Mouse (Mus musculus): ENCODE measurements around the gene Cyp2g1. TPM values are rescaled to one million over a fixed set of nuclear protein-coding genes. Genes with fewer than 3 reads are reported as not detected.
A peak's percentile ranks its signal among the peaks of the same experiment; 100 is the strongest.
"Not testable (repeated sequence)": the region's sequence is repeated elsewhere in the genome, so short reads cannot be mapped to it uniquely, and the experiment has no call there.

The Cyp2g1 gene
- polyA plus RNA-seq, 1 experiment from 2014 or later, result not detected

- Histone ChIP-seq H3K27ac (ENCODE audit: low read length) (no peak overlapping the region), H3K4me2 (ENCODE audit: low read depth, low read length) (no peak overlapping the region), H3K4me1 (ENCODE audit: control insufficient read depth, insufficient read depth, low read length) (no peaks in the 10 kb centered on the region; the same call in 1 of the 2 replicates), H3K9ac (ENCODE audit: low read depth, low read length) (no peak overlapping the region), H3K27me3 (replicated peaks; ENCODE audit: control insufficient read depth, insufficient read depth, low read length) (no peaks in the 10 kb centered on the region), H3K4me3 (ENCODE audit: low read length) (no peak overlapping the region), H3K9me3 (ENCODE audit: control insufficient read depth, low read length) (no peaks in the 10 kb centered on the region), H3K36me3 (ENCODE audit: control insufficient read depth, insufficient read depth, low read length) (no peaks in the 10 kb centered on the region)
- 26% methylated on average over 8 of the region's 8 CpGs for WGBS
- peak; percentile 27 for ATAC-seq
Observed at GRCm38 (mm10) chr7:26780998-26781766, 27.5 kb upstream of the Cyp2g1 start.

GRCm38 (mm10) chr7:26781767-26782131, 26.9 kb upstream of the Cyp2g1 start:
- no peak overlapping the region for H3K27ac ChIP-seq (ENCODE audit: low read length)
- ATAC-seq, result peak; percentile 71

GRCm38 (mm10) chr7:26783163-26783562, 25.5 kb upstream of the Cyp2g1 start:
- H3K36me3 ChIP-seq (ENCODE audit: control insufficient read depth, insufficient read depth, low read length), result no peaks in the 10 kb centered on the region
- no peaks in the 10 kb centered on the region for H3K9me3 ChIP-seq (ENCODE audit: control insufficient read depth, low read length)
- no peaks in the 10 kb centered on the region; the same call in 1 of the 2 replicates for H3K4me1 ChIP-seq (ENCODE audit: control insufficient read depth, insufficient read depth, low read length)
- 43% methylated on average over 5 of the region's 5 CpGs for WGBS
- no peaks in the 10 kb centered on the region for H3K27me3 ChIP-seq (replicated peaks; ENCODE audit: control insufficient read depth, insufficient read depth, low read length)
- H3K27ac ChIP-seq (ENCODE audit: low read length), result no peak overlapping the region
- peak; percentile 82 for ATAC-seq
- no peak overlapping the region for H3K4me2 ChIP-seq (ENCODE audit: low read depth, low read length)
- H3K9ac ChIP-seq (ENCODE audit: low read depth, low read length), result no peak overlapping the region
- no peak overlapping the region for H3K4me3 ChIP-seq (ENCODE audit: low read length)

More at GRCm38 (mm10) chr7:26781767-26782131, 26.9 kb upstream of the Cyp2g1 start:
- Histone ChIP-seq H3K36me3 (ENCODE audit: control insufficient read depth, insufficient read depth, low read length) (no peaks in the 10 kb centered on the region), H3K9me3 (ENCODE audit: control insufficient read depth, low read length) (no peaks in the 10 kb centered on the region), H3K4me1 (ENCODE audit: control insufficient read depth, insufficient read depth, low read length) (no peaks in the 10 kb centered on the region; the same call in 1 of the 2 replicates), H3K4me3 (ENCODE audit: low read length) (no peak overlapping the region), H3K4me2 (ENCODE audit: low read depth, low read length) (no peak overlapping the region), H3K27me3 (replicated peaks; ENCODE audit: control insufficient read depth, insufficient read depth, low read length) (no peaks in the 10 kb centered on the region), H3K9ac (ENCODE audit: low read depth, low read length) (no peak overlapping the region)
- WGBS, result 24% methylated on average over 8 of the region's 8 CpGs

- not testable (repeated sequence) for H3K27ac ChIP-seq (ENCODE audit: low read length); H3K27me3 ChIP-seq (replicated peaks; ENCODE audit: control insufficient read depth, insufficient read depth, low read length); H3K36me3 ChIP-seq (ENCODE audit: control insufficient read depth, insufficient read depth, low read length); H3K4me2 ChIP-seq (ENCODE audit: low read depth, low read length); ATAC-seq; H3K4me3 ChIP-seq (ENCODE audit: low read length); H3K4me1 ChIP-seq (ENCODE audit: control insufficient read depth, insufficient read depth, low read length); H3K9ac ChIP-seq (ENCODE audit: low read depth, low read length); H3K9me3 ChIP-seq (ENCODE audit: control insufficient read depth, low read length)
- WGBS, result 50% methylated on average over 1 of the region's 1 CpGs
Observed at GRCm38 (mm10) chr7:26786013-26786412, 22.7 kb upstream of the Cyp2g1 start.

- 62% methylated on average over 6 of the region's 6 CpGs for WGBS
- ATAC-seq, result no peak
- Histone ChIP-seq H3K9ac (ENCODE audit: low read depth, low read length) (no peak overlapping the region), H3K4me1 (ENCODE audit: control insufficient read depth, insufficient read depth, low read length) (no peaks in the 10 kb centered on the region), H3K36me3 (ENCODE audit: control insufficient read depth, insufficient read depth, low read length) (no peaks in the 10 kb centered on the region), H3K4me2 (ENCODE audit: low read depth, low read length) (no peak overlapping the region), H3K27me3 (replicated peaks; ENCODE audit: control insufficient read depth, insufficient read depth, low read length) (no peaks in the 10 kb centered on the region), H3K9me3 (ENCODE audit: control insufficient read depth, low read length) (no peaks in the 10 kb centered on the region), H3K4me3 (ENCODE audit: low read length) (no peak overlapping the region), H3K27ac (ENCODE audit: low read length) (no peak overlapping the region)
Observed at GRCm38 (mm10) chr7:26789984-26790383, 18.7 kb upstream of the Cyp2g1 start.

GRCm38 (mm10) chr7:26800104-26800503, 8.6 kb upstream of the Cyp2g1 start:
- Histone ChIP-seq H3K36me3 (ENCODE audit: control insufficient read depth, insufficient read depth, low read length) (no peaks in the 10 kb centered on the region), H3K9ac (ENCODE audit: low read depth, low read length) (no peak overlapping the region), H3K4me3 (ENCODE audit: low read length) (no peak overlapping the region), H3K27ac (ENCODE audit: low read length) (no peak overlapping the region), H3K4me2 (ENCODE audit: low read depth, low read length) (no peak overlapping the region), H3K27me3 (replicated peaks; ENCODE audit: control insufficient read depth, insufficient read depth, low read length) (no peaks in the 10 kb centered on the region), H3K9me3 (ENCODE audit: control insufficient read depth, low read length) (no peaks in the 10 kb centered on the region), H3K4me1 (ENCODE audit: control insufficient read depth, insufficient read depth, low read length) (no peaks in the 10 kb centered on the region)
- no peak for ATAC-seq

- no peaks in the 10 kb centered on the region for H3K9me3 ChIP-seq (ENCODE audit: control insufficient read depth, low read length)
- ATAC-seq, result no peak
- no peak overlapping the region for H3K4me2 ChIP-seq (ENCODE audit: low read depth, low read length)
- H3K4me1 ChIP-seq (ENCODE audit: control insufficient read depth, insufficient read depth, low read length), result no peaks in the 10 kb centered on the region
- H3K27ac ChIP-seq (ENCODE audit: low read length), result no peak overlapping the region
- no peak overlapping the region for H3K9ac ChIP-seq (ENCODE audit: low read depth, low read length)
- H3K27me3 ChIP-seq (replicated peaks; ENCODE audit: control insufficient read depth, insufficient read depth, low read length), result no peaks in the 10 kb centered on the region
- WGBS, result 96% methylated on average over 1 of the region's 1 CpGs
- H3K36me3 ChIP-seq (ENCODE audit: control insufficient read depth, insufficient read depth, low read length), result no peaks in the 10 kb centered on the region
- H3K4me3 ChIP-seq (ENCODE audit: low read length), result no peak overlapping the region
Observed at GRCm38 (mm10) chr7:26800996-26801395, 7.7 kb upstream of the Cyp2g1 start.

GRCm38 (mm10) chr7:26831556-26832292, 23.0 kb downstream of the Cyp2g1 start:
- 74% methylated on average over 9 of the region's 9 CpGs for WGBS
- not testable (repeated sequence) for H3K9me3 ChIP-seq (ENCODE audit: control insufficient read depth, low read length); H3K9ac ChIP-seq (ENCODE audit: low read depth, low read length); ATAC-seq; H3K27ac ChIP-seq (ENCODE audit: low read length); H3K27me3 ChIP-seq (replicated peaks; ENCODE audit: control insufficient read depth, insufficient read depth, low read length); H3K4me3 ChIP-seq (ENCODE audit: low read length); H3K4me2 ChIP-seq (ENCODE audit: low read depth, low read length); H3K4me1 ChIP-seq (ENCODE audit: control insufficient read depth, insufficient read depth, low read length); H3K36me3 ChIP-seq (ENCODE audit: control insufficient read depth, insufficient read depth, low read length)

GRCm38 (mm10) chr7:26832668-26833067, 24.0 kb downstream of the Cyp2g1 start:
- H3K4me3 ChIP-seq (ENCODE audit: low read length); H3K27me3 ChIP-seq (replicated peaks; ENCODE audit: control insufficient read depth, insufficient read depth, low read length); H3K4me2 ChIP-seq (ENCODE audit: low read depth, low read length); H3K36me3 ChIP-seq (ENCODE audit: control insufficient read depth, insufficient read depth, low read length); ATAC-seq; H3K9ac ChIP-seq (ENCODE audit: low read depth, low read length); H3K27ac ChIP-seq (ENCODE audit: low read length); H3K4me1 ChIP-seq (ENCODE audit: control insufficient read depth, insufficient read depth, low read length); H3K9me3 ChIP-seq (ENCODE audit: control insufficient read depth, low read length): not testable (repeated sequence)
- 56% methylated on average over 7 of the region's 7 CpGs for WGBS

All from intestine, embryonic 16.5 days (tissue).